Comparison of ENCODE assay signal across 8 mouse cellular contexts in the genomic region with DNA sequence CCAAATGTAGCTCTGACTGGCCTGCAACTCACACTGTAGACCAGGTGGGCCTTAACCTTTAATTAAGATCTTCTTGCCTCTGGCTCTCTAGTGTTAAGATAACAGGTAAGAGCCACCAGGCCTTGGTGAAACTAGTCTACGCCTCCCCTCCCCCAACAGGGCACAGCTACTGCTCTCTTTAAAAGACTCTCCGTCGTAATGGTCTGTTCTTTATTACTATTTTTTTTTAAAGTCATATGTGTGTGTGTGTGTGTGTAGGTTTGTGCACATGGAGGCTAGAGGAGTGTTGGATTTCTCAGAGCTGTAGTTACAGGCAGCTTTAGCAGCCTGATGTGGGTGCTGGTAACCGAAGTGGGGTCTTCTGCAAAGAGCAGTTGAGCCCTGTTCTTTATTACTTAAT. TPM values are rescaled to one million over a fixed set of nuclear protein-coding genes. Genes with fewer than 3 reads are reported as not detected.
DNase-seq lines count a peak whose midpoint lies in the region; ATAC-seq and TF ChIP-seq lines count a peak whose summit lies in the region.

No protein-coding gene starts in this region.

- peak overlapping the region; percentile 25 for H3ac ChIP-seq in myocyte (ENCODE audit: control insufficient read depth, insufficient read length)

- peak overlapping the region; percentile 13 for H3K9ac ChIP-seq in kidney, embryonic 16.5 days (replicated peaks; ENCODE audit: low read length)
- H3K9ac ChIP-seq in embryonic facial prominence, embryonic 12.5 days = no peak overlapping the region
- no peak overlapping the region for H3K9ac ChIP-seq in hindbrain, postnatal 0 days (replicated peaks; ENCODE audit: low read length)

- DNase-seq in kidney, postnatal 25 days = no peak
- DNase-seq in hindbrain, postnatal 0 days (ENCODE audit: low spot score) = no peak
- DNase-seq in ovary, postnatal 36 days (ENCODE audit: low spot score) = no peak
- DNase-seq in gastrocnemius, adult 18-20 months (ENCODE audit: low spot score) = no peak
- no peak for DNase-seq in spleen, postnatal 14 days (ENCODE audit: low spot score in 2 of 2)

- no peaks in the 10 kb centered on the region for H3K9me3 ChIP-seq in kidney, embryonic 16.5 days (ENCODE audit: low read length)
- no peaks in the 10 kb centered on the region for H3K9me3 ChIP-seq in embryonic facial prominence, embryonic 12.5 days
- no peaks in the 10 kb centered on the region for H3K9me3 ChIP-seq in hindbrain, postnatal 0 days (ENCODE audit: low read length)

- H3K79me2 ChIP-seq in myocyte (ENCODE audit: control insufficient read depth, insufficient read depth) = peaks cover 35% of the 10 kb centered on the region

- peak overlapping the region; percentile 67 for H3K4me2 ChIP-seq in kidney, embryonic 16.5 days (replicated peaks; ENCODE audit: low read depth, low read length)
- H3K4me2 ChIP-seq in embryonic facial prominence, embryonic 12.5 days (replicated peaks) = peak overlapping the region; percentile 58
- H3K4me2 ChIP-seq in hindbrain, postnatal 0 days (ENCODE audit: low read depth, low read length) = peak overlapping the region; percentile 71
- peak overlapping the region; percentile 84 for H3K4me2 ChIP-seq in myocyte (ENCODE audit: low read depth)

- TF ChIP-seq POLR2A in myocyte (IDR thresholded peaks at IDR 0.05; ENCODE audit: insufficient read length, low read depth) = no peak

- H3K27me3 ChIP-seq in kidney, embryonic 16.5 days (ENCODE audit: insufficient read depth, low read length) = no peaks in the 10 kb centered on the region
- no peaks in the 10 kb centered on the region for H3K27me3 ChIP-seq in embryonic facial prominence, embryonic 12.5 days
- H3K27me3 ChIP-seq in hindbrain, postnatal 0 days (ENCODE audit: insufficient read depth, low read length) = no peaks in the 10 kb centered on the region
- no peaks in the 10 kb centered on the region for H3K27me3 ChIP-seq in myocyte (ENCODE audit: control insufficient read depth, insufficient read depth, insufficient read length)

- H3K4me1 ChIP-seq in kidney, embryonic 16.5 days (ENCODE audit: insufficient read depth, low read length) = peaks cover 18% of the 10 kb centered on the region
- peaks cover 18% of the 10 kb centered on the region for H3K4me1 ChIP-seq in embryonic facial prominence, embryonic 12.5 days
- no peaks in the 10 kb centered on the region for H3K4me1 ChIP-seq in hindbrain, postnatal 0 days (ENCODE audit: insufficient read depth, low read length)

- peak overlapping the region; percentile 98; the same call in 1 of the 2 replicates for H3K4me3 ChIP-seq in kidney, embryonic 16.5 days (ENCODE audit: low read length)
- H3K4me3 ChIP-seq in embryonic facial prominence, embryonic 12.5 days = peak overlapping the region; percentile 98
- H3K4me3 ChIP-seq in hindbrain, postnatal 0 days (ENCODE audit: low read length) = peak overlapping the region; percentile 99
- H3K4me3 ChIP-seq in myocyte = peak overlapping the region; percentile 91

- no peaks in the 10 kb centered on the region for H3K36me3 ChIP-seq in kidney, embryonic 16.5 days (ENCODE audit: insufficient read depth, low read length)
- no peaks in the 10 kb centered on the region for H3K36me3 ChIP-seq in embryonic facial prominence, embryonic 12.5 days
- no peaks in the 10 kb centered on the region for H3K36me3 ChIP-seq in hindbrain, postnatal 0 days (ENCODE audit: insufficient read depth, low read length)
- H3K36me3 ChIP-seq in myocyte (ENCODE audit: control insufficient read depth, insufficient read depth) = no peaks in the 10 kb centered on the region

- TF ChIP-seq CTCF in hindbrain, postnatal 0 days (IDR thresholded peaks at IDR 0.05; ENCODE audit: low read depth) = no peak

- peak overlapping the region; percentile 98; the same call in 1 of the 2 replicates for H3K27ac ChIP-seq in kidney, embryonic 16.5 days (ENCODE audit: low read length)
- H3K27ac ChIP-seq in embryonic facial prominence, embryonic 12.5 days = peak overlapping the region; percentile 69; the same call in 1 of the 2 replicates
- H3K27ac ChIP-seq in hindbrain, postnatal 0 days = peak overlapping the region; percentile 98

- WGBS in kidney, embryonic 16.5 days = 35% methylated on average over 4 of the region's 4 CpGs
- WGBS in embryonic facial prominence, embryonic 12.5 days = 36% methylated on average over 4 of the region's 4 CpGs
- 54% methylated on average over 4 of the region's 4 CpGs for WGBS in hindbrain, postnatal 0 days

- ATAC-seq in kidney, embryonic 16.5 days (ENCODE audit: low FRiP score, low TSS enrichment) = no peak
- ATAC-seq in embryonic facial prominence, embryonic 12.5 days (ENCODE audit: insufficient number of reproducible peaks, insufficient read depth, low FRiP score, low TSS enrichment) = no peak
- no peak for ATAC-seq in hindbrain, postnatal 0 days

TF ChIP-seq in myocyte, 11 proteins besides CTCF, POLR2A, EP300 and RAD21:
- TF ChIP-seq USF1 (IDR thresholded peaks at IDR 0.05; ENCODE audit: low read depth) = no peak
- TF ChIP-seq TCF12 (IDR thresholded peaks at IDR 0.05; ENCODE audit: insufficient read depth, poor library complexity, severe bottlenecking) = no peak
- no peak for TF ChIP-seq REST (IDR thresholded peaks at IDR 0.05; ENCODE audit: insufficient read depth, insufficient read length)
- no peak for TF ChIP-seq MYOD1 (IDR thresholded peaks at IDR 0.05; ENCODE audit: control insufficient read depth in 1 of 3, insufficient read length in 2 of 3, low read depth in 2 of 3)
- TF ChIP-seq SRF (IDR thresholded peaks at IDR 0.05; ENCODE audit: control insufficient read depth, insufficient read length, low read depth) = no peak
- TF ChIP-seq MAX (IDR thresholded peaks at IDR 0.05; ENCODE audit: low read depth) = no peak
- no peak for TF ChIP-seq MYOG (IDR thresholded peaks at IDR 0.05; ENCODE audit: control insufficient read depth in 1 of 3, insufficient read depth in 1 of 3, insufficient read length in 2 of 3, low read depth in 2 of 3)
- TF ChIP-seq POLR2AphosphoS2 (IDR thresholded peaks at IDR 0.05; ENCODE audit: insufficient read length, low read depth) = no peak
- no peak for TF ChIP-seq CEBPB (IDR thresholded peaks at IDR 0.05; ENCODE audit: insufficient read depth, poor library complexity, severe bottlenecking)
- TF ChIP-seq E2F4 (IDR thresholded peaks at IDR 0.05; ENCODE audit: insufficient read depth) = no peak
- TF ChIP-seq TCF3 (IDR thresholded peaks at IDR 0.05; ENCODE audit: insufficient read length, low read depth) = no peak

RNA-seq across cellular contexts. Expression of a gene that starts 1.0 kb away (rescaled TPM):
- polyA plus RNA-seq in kidney, embryonic 16.5 days (2015; fragmentation: Nextera tagmentation; extraction: Ambion mirVana) = 30.7 and 40.6 TPM in 2 replicates
- 37.7 and 40.7 TPM in 2 replicates for polyA plus RNA-seq in embryonic facial prominence, embryonic 12.5 days (2016; fragmentation: Nextera tagmentation; extraction: Ambion mirVana)
- 31.2 and 32.9 TPM in 2 replicates for total RNA-seq in hindbrain, postnatal 0 days (2014; rRNA removed)
- polyA plus RNA-seq in hindbrain, postnatal 0 days (2015; fragmentation: Nextera tagmentation; extraction: Ambion mirVana) = 25.0 and 25.9 TPM in 2 replicates
- polyA plus RNA-seq in myocyte (2012; fragmentation: generic; extraction: Trizol) = 34.0 TPM
- total RNA-seq in gastrocnemius, adult 18-20 months (2021) = 10 to 100 TPM; 66.1 to 70.4 TPM

RNA-seq across cellular contexts. Expression of a gene that starts 43.9 kb away (rescaled TPM):
- 1,990 and 2,045 TPM in 2 replicates for polyA plus RNA-seq in kidney, embryonic 16.5 days (2015; fragmentation: Nextera tagmentation; extraction: Ambion mirVana)
- polyA plus RNA-seq in embryonic facial prominence, embryonic 12.5 days (2016; fragmentation: Nextera tagmentation; extraction: Ambion mirVana) = 1,519 and 1,577 TPM in 2 replicates
- 538 and 549 TPM in 2 replicates for total RNA-seq in hindbrain, postnatal 0 days (2014; rRNA removed)
- 1,243 and 1,257 TPM in 2 replicates for polyA plus RNA-seq in hindbrain, postnatal 0 days (2015; fragmentation: Nextera tagmentation; extraction: Ambion mirVana)
- polyA plus RNA-seq in myocyte (2012; fragmentation: generic; extraction: Trizol) = 1,358 TPM
- total RNA-seq in gastrocnemius, adult 18-20 months (2021) = 10 to 100 TPM; 59.3 to 62.6 TPM
